Mouse (Mus musculus) olfactory bulb, adult 2 months (tissue): ENCODE measurements around the gene Atxn7l3.

Experiments used
- CTCF ChIP-seq: fragments of 200-500 bp; IDR thresholded peaks from 2 replicates; pipeline ENCODE4 v1.5.1; 2012; ENCODE audit warnings: low read depth, mild to moderate bottlenecking, low read length, moderate library complexity; ENCODE audit not compliant: insufficient read depth
- POLR2A ChIP-seq: fragments of 200-500 bp; IDR thresholded peaks from 2 replicates; pipeline ENCODE4 v1.6.1; 2012; ENCODE audit warnings: mild to moderate bottlenecking, low read depth, low read length, moderate library complexity; ENCODE audit not compliant: insufficient read depth

DNA sequence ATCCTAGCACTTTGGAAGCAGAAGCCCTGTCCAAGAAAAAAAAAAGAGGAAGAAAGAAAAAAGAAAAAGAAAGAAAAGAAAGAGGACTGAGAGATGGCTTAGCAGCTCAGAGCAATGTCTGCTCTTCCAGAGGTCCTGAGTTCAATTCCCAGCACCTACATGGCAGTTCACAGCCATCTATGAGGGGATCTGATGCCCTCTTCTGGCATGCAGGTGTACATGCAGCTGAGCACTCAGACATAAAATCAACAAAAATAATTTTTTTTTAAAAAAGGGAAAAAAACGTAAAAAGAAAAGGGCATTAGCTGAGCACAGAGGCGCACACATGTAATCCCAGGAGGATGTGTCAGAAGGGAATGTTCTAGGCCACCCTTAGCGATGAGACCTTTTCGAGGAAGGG is 49.6 kb downstream of the Atxn7l3 start:
- TF ChIP-seq CTCF = no peak
- no peak for TF ChIP-seq POLR2A
